Mouse (Mus musculus): ENCODE data around the gene Prkcsh. TPM values are rescaled to one million over a fixed set of nuclear protein-coding genes. Genes with fewer than 3 reads are reported as not detected.

Prkcsh gene
- 85.6 TPM for polyA plus RNA-seq (2015; fragmentation: Illumina TruSeq; extraction: RNeasy Lipid Tissue Mini Kit (QIAGEN cat#74804); ENCODE audit: low read depth, low replicate concordance)

GRCm38 (mm10) chr9:22002194-22003162, at the start of gene Prkcsh, which contains the start of gene Ccdc151:
Prkcsh (plus strand) TSS chr9:22002806.
Ccdc151 (minus strand) TSS chr9:22002634.

GRCm38 (mm10) chr9:21955570-21956281, 46.9 kb upstream of the Prkcsh start, which contains the start of gene Swsap1:
Swsap1 (plus strand) TSS chr9:21955755.

GRCm38 (mm10) chr9:21963417-21963816, 39.2 kb upstream of the Prkcsh start, which contains the start of gene Epor:
Epor (minus strand) TSS chr9:21963506.

GRCm38 (mm10) chr9:21989230-21990110, 13.1 kb upstream of the Prkcsh start, which contains the start of gene Rgl3:
Rgl3 (minus strand) TSS chr9:21989446.

GRCm38 (mm10) chr9:22051958-22052254, 49.3 kb downstream of the Prkcsh start, which contains the start of gene Elavl3:
Elavl3 (minus strand) TSS chr9:22052023.

Other genes with a start within 250 kb of the Prkcsh start
- gene Spc24, start 242.5 kb upstream of the Prkcsh start, polyA plus RNA-seq (2015; fragmentation: Illumina TruSeq; extraction: RNeasy Lipid Tissue Mini Kit (QIAGEN cat#74804); ENCODE audit: low read depth, low replicate concordance): 3.1 TPM
- gene Kank2, start 204.1 kb upstream of the Prkcsh start, polyA plus RNA-seq (2015; fragmentation: Illumina TruSeq; extraction: RNeasy Lipid Tissue Mini Kit (QIAGEN cat#74804); ENCODE audit: low read depth, low replicate concordance): 6.3 TPM
- not detected for gene Angptl8, start 167.3 kb upstream of the Prkcsh start, polyA plus RNA-seq (2015; fragmentation: Illumina TruSeq; extraction: RNeasy Lipid Tissue Mini Kit (QIAGEN cat#74804); ENCODE audit: low read depth, low replicate concordance)
- 14.2 TPM for gene Dock6, start 150.2 kb upstream of the Prkcsh start, polyA plus RNA-seq (2015; fragmentation: Illumina TruSeq; extraction: RNeasy Lipid Tissue Mini Kit (QIAGEN cat#74804); ENCODE audit: low read depth, low replicate concordance)
- 6.5 TPM for gene Rab3d, start 84.6 kb upstream of the Prkcsh start, polyA plus RNA-seq (2015; fragmentation: Illumina TruSeq; extraction: RNeasy Lipid Tissue Mini Kit (QIAGEN cat#74804); ENCODE audit: low read depth, low replicate concordance)
- gene Ccdc159, start 75.3 kb upstream of the Prkcsh start, polyA plus RNA-seq (2015; fragmentation: Illumina TruSeq; extraction: RNeasy Lipid Tissue Mini Kit (QIAGEN cat#74804); ENCODE audit: low read depth, low replicate concordance): 17.4 TPM
- 55.2 TPM for gene Tmem205, start 75.2 kb upstream of the Prkcsh start, polyA plus RNA-seq (2015; fragmentation: Illumina TruSeq; extraction: RNeasy Lipid Tissue Mini Kit (QIAGEN cat#74804); ENCODE audit: low read depth, low replicate concordance)
- 109 TPM for gene Plppr2, start 65.8 kb upstream of the Prkcsh start, polyA plus RNA-seq (2015; fragmentation: Illumina TruSeq; extraction: RNeasy Lipid Tissue Mini Kit (QIAGEN cat#74804); ENCODE audit: low read depth, low replicate concordance)
- 17.0 TPM for gene Swsap1, start 47.1 kb upstream of the Prkcsh start, polyA plus RNA-seq (2015; fragmentation: Illumina TruSeq; extraction: RNeasy Lipid Tissue Mini Kit (QIAGEN cat#74804); ENCODE audit: low read depth, low replicate concordance)
- 11.1 TPM for gene Epor, start 39.3 kb upstream of the Prkcsh start, polyA plus RNA-seq (2015; fragmentation: Illumina TruSeq; extraction: RNeasy Lipid Tissue Mini Kit (QIAGEN cat#74804); ENCODE audit: low read depth, low replicate concordance)
- 1.7 TPM for gene Rgl3, start 13.4 kb upstream of the Prkcsh start, polyA plus RNA-seq (2015; fragmentation: Illumina TruSeq; extraction: RNeasy Lipid Tissue Mini Kit (QIAGEN cat#74804); ENCODE audit: low read depth, low replicate concordance)
- 5.1 TPM for gene Ccdc151, start 172 bp upstream of the Prkcsh start, polyA plus RNA-seq (2015; fragmentation: Illumina TruSeq; extraction: RNeasy Lipid Tissue Mini Kit (QIAGEN cat#74804); ENCODE audit: low read depth, low replicate concordance)
- 107 TPM for gene Elavl3, start 49.2 kb downstream of the Prkcsh start, polyA plus RNA-seq (2015; fragmentation: Illumina TruSeq; extraction: RNeasy Lipid Tissue Mini Kit (QIAGEN cat#74804); ENCODE audit: low read depth, low replicate concordance)
- 1.0 TPM for gene Gm49318, start 68.5 kb downstream of the Prkcsh start, polyA plus RNA-seq (2015; fragmentation: Illumina TruSeq; extraction: RNeasy Lipid Tissue Mini Kit (QIAGEN cat#74804); ENCODE audit: low read depth, low replicate concordance)
- gene Zfp653, start 68.6 kb downstream of the Prkcsh start, polyA plus RNA-seq (2015; fragmentation: Illumina TruSeq; extraction: RNeasy Lipid Tissue Mini Kit (QIAGEN cat#74804); ENCODE audit: low read depth, low replicate concordance): 18.0 TPM
- 63.5 TPM for gene Ecsit, start 82.6 kb downstream of the Prkcsh start, polyA plus RNA-seq (2015; fragmentation: Illumina TruSeq; extraction: RNeasy Lipid Tissue Mini Kit (QIAGEN cat#74804); ENCODE audit: low read depth, low replicate concordance)
- gene Cnn1, start 96.4 kb downstream of the Prkcsh start, polyA plus RNA-seq (2015; fragmentation: Illumina TruSeq; extraction: RNeasy Lipid Tissue Mini Kit (QIAGEN cat#74804); ENCODE audit: low read depth, low replicate concordance): 1.4 TPM
- 146 TPM for gene Elof1, start 114.4 kb downstream of the Prkcsh start, polyA plus RNA-seq (2015; fragmentation: Illumina TruSeq; extraction: RNeasy Lipid Tissue Mini Kit (QIAGEN cat#74804); ENCODE audit: low read depth, low replicate concordance)
- gene Acp5, start 132.9 kb downstream of the Prkcsh start, polyA plus RNA-seq (2015; fragmentation: Illumina TruSeq; extraction: RNeasy Lipid Tissue Mini Kit (QIAGEN cat#74804); ENCODE audit: low read depth, low replicate concordance): 0.58 TPM
- 79.6 TPM for gene Pigyl, start 154.0 kb downstream of the Prkcsh start, polyA plus RNA-seq (2015; fragmentation: Illumina TruSeq; extraction: RNeasy Lipid Tissue Mini Kit (QIAGEN cat#74804); ENCODE audit: low read depth, low replicate concordance)
- not detected for gene Zfp872, start 185.3 kb downstream of the Prkcsh start, polyA plus RNA-seq (2015; fragmentation: Illumina TruSeq; extraction: RNeasy Lipid Tissue Mini Kit (QIAGEN cat#74804); ENCODE audit: low read depth, low replicate concordance)
- gene Zfp809, start 222.9 kb downstream of the Prkcsh start, polyA plus RNA-seq (2015; fragmentation: Illumina TruSeq; extraction: RNeasy Lipid Tissue Mini Kit (QIAGEN cat#74804); ENCODE audit: low read depth, low replicate concordance): 17.8 TPM